Mouse (Mus musculus) brain, embryonic 14.5 days (tissue): ENCODE data around the gene Tcf12. TPM values are rescaled to one million over a fixed set of nuclear protein-coding genes. Genes with fewer than 3 reads are reported as not detected.
A peak's percentile ranks its signal among the peaks of the same experiment; 100 is the strongest.

ENCODE experiments used
- DNase-seq: peaks from one replicate; pipeline ENCODE4 v3.0.0-alpha.2; 2011; ENCODE audit warnings: low read depth
- CTCF ChIP-seq: fragments of 200-500 bp; IDR thresholded peaks from 2 replicates; pipeline ENCODE4 v1.5.1; 2012; ENCODE audit warnings: inconsistent platforms, mild to moderate bottlenecking, moderate library complexity, borderline replicate concordance; ENCODE audit not compliant: insufficient read depth, insufficient read length; ENCODE audit errors: extremely low read depth
- POLR2A ChIP-seq: fragments of 200-500 bp; IDR thresholded peaks from 2 replicates; pipeline ENCODE4 v1.6.1; 2012; ENCODE audit warnings: mild to moderate bottlenecking, inconsistent platforms, borderline replicate concordance; ENCODE audit not compliant: poor library complexity, insufficient read depth, insufficient read length, severe bottlenecking; ENCODE audit errors: extremely low read depth
- polyA plus RNA-seq: library from polyadenylated mRNA; depleted of rRNA; stranded (reverse); fragments of >200 nt; gene quantifications from 2 replicates; pipeline ENCODE4 v1.2.3, GENCODE M21; 2012

Tcf12 gene
- polyA plus RNA-seq, 1 experiment: 140 TPM

GRCm38 (mm10) chr9:72111004-72111621 is 558 bp downstream of the Tcf12 start:
- peak; percentile 84 for DNase-seq
- TF ChIP-seq CTCF (no peak), POLR2A (peak; percentile 42; the same call in 1 of the 2 replicates)

GRCm38 (mm10) chr9:72110627-72111003 is 1.1 kb downstream of the Tcf12 start:
- peak; percentile 80 for DNase-seq
- TF ChIP-seq POLR2A (no peak), CTCF (no peak)

GRCm38 (mm10) chr9:72103471-72103870 is 8.2 kb downstream of the Tcf12 start:
- DNase-seq: no peak
- TF ChIP-seq POLR2A (no peak), CTCF (no peak)

- no peak for DNase-seq
- no peak for TF ChIP-seq POLR2A
- TF ChIP-seq CTCF: no peak
These were observed 11.6 kb downstream of the Tcf12 start for GRCm38 (mm10) chr9:72099945-72100685.

- TF ChIP-seq CTCF (no peak), POLR2A (no peak)
- DNase-seq: no peak
These were observed 13.6 kb downstream of the Tcf12 start for GRCm38 (mm10) chr9:72098056-72098455.

GRCm38 (mm10) chr9:72097083-72097482 is 14.6 kb downstream of the Tcf12 start:
- no peak for DNase-seq
- no peak for TF ChIP-seq CTCF

- no peak for TF ChIP-seq POLR2A
- TF ChIP-seq CTCF: peak; percentile 37; the same call in 1 of the 2 replicates
- peak; percentile 45 for DNase-seq
These were observed 17.0 kb downstream of the Tcf12 start for GRCm38 (mm10) chr9:72094675-72095074.

GRCm38 (mm10) chr9:72092191-72092590 is 19.5 kb downstream of the Tcf12 start:
- TF ChIP-seq POLR2A (no peak), CTCF (no peak)
- no peak for DNase-seq

GRCm38 (mm10) chr9:72088893-72089611 is 22.6 kb downstream of the Tcf12 start:
- TF ChIP-seq CTCF: no peak
- TF ChIP-seq POLR2A: no peak

GRCm38 (mm10) chr9:72085017-72085416 is 26.7 kb downstream of the Tcf12 start:
- TF ChIP-seq POLR2A: no peak
- no peak for TF ChIP-seq CTCF
- no peak for DNase-seq

More at GRCm38 (mm10) chr9:72088893-72089611, 22.6 kb downstream of the Tcf12 start:
- DNase-seq: no peak

GRCm38 (mm10) chr9:72084131-72084530 is 27.5 kb downstream of the Tcf12 start:
- no peak for TF ChIP-seq CTCF
- no peak for TF ChIP-seq POLR2A
- peak; percentile 79 for DNase-seq

GRCm38 (mm10) chr9:72076158-72076557 is 35.5 kb downstream of the Tcf12 start:
- no peak for DNase-seq
- TF ChIP-seq POLR2A (no peak), CTCF (no peak)

- TF ChIP-seq POLR2A (no peak), CTCF (no peak)
- DNase-seq: no peak
These were observed 45.5 kb downstream of the Tcf12 start for GRCm38 (mm10) chr9:72066151-72066550.

- no peak for TF ChIP-seq CTCF
- TF ChIP-seq POLR2A: no peak
- no peak for DNase-seq
These were observed 58.5 kb downstream of the Tcf12 start for GRCm38 (mm10) chr9:72053144-72053543.

GRCm38 (mm10) chr9:72040156-72040555 is 71.5 kb downstream of the Tcf12 start:
- no peak for DNase-seq
- TF ChIP-seq CTCF: no peak
- TF ChIP-seq POLR2A: no peak
